Mouse (Mus musculus) liver, embryonic 14.5 days (tissue): Measurements from ENCODE around the gene Ccnd1.

Source experiments
- CTCF ChIP-seq: IDR thresholded peaks from 2 replicates; pipeline ENCODE4 v1.5.1; 2016; ENCODE audit warnings: antibody characterized with exemption, low read depth, control low read depth
- EP300 ChIP-seq: IDR thresholded peaks from 2 replicates; pipeline ENCODE4 v1.6.1; 2016; ENCODE audit warnings: antibody characterized with exemption, low read depth

- no peak for TF ChIP-seq CTCF
- no peak for TF ChIP-seq EP300
Observed at GRCm38 (mm10) chr7:144964316-144964715, 24.6 kb upstream of the Ccnd1 start.
